Mouse (Mus musculus): ENCODE data around the gene Ankfy1.

- TF ChIP-seq CTCF (IDR thresholded peaks at IDR 0.05; ENCODE audit: low read depth) (no peak), EP300 (IDR thresholded peaks at IDR 0.05; ENCODE audit: low read depth) (no peak)
These were observed 131.2 kb downstream of the Ankfy1 start for GRCm38 (mm10) chr11:72821041-72821440.
